Mouse (Mus musculus) cerebellum, adult 18-20 months (tissue): ENCODE results near the gene Tspan11.

Experiments used
- DNase-seq, 2 experiments: peaks; one replicate each; pipeline ENCODE4 v3.0.0; 2021

Tspan11 gene

GRCm38 (mm10) chr6:127887511-127888421 lies at the start of gene Tspan11:
TSS of gene Tspan11 (plus strand) at chr6:127887589.
- peak in 1 of 2 experiments; percentile 7 for DNase-seq

GRCm38 (mm10) chr6:127837910-127838309 lies 49.5 kb upstream of the Tspan11 start:
- no peak for DNase-seq

- no peak for DNase-seq
Measured at GRCm38 (mm10) chr6:127839538-127839937, 47.9 kb upstream of the Tspan11 start.

GRCm38 (mm10) chr6:127840171-127840570 lies 47.2 kb upstream of the Tspan11 start:
- no peak for DNase-seq

GRCm38 (mm10) chr6:127841326-127841725 lies 46.1 kb upstream of the Tspan11 start:
- no peak for DNase-seq

- DNase-seq, result no peak
Measured at GRCm38 (mm10) chr6:127846521-127846920, 40.9 kb upstream of the Tspan11 start.

GRCm38 (mm10) chr6:127849496-127849895 lies 37.9 kb upstream of the Tspan11 start:
- no peak for DNase-seq

GRCm38 (mm10) chr6:127851611-127852010 lies 35.8 kb upstream of the Tspan11 start:
- DNase-seq, result no peak

GRCm38 (mm10) chr6:127853241-127853640 lies 34.1 kb upstream of the Tspan11 start:
- DNase-seq, result no peak

GRCm38 (mm10) chr6:127853771-127854687 lies 33.4 kb upstream of the Tspan11 start:
- peak in 1 of 2 experiments; percentile 10 for DNase-seq

- no peak for DNase-seq
Measured at GRCm38 (mm10) chr6:127854688-127855013, 32.7 kb upstream of the Tspan11 start.

GRCm38 (mm10) chr6:127855711-127856295 lies 31.6 kb upstream of the Tspan11 start:
- no peak for DNase-seq

- no peak for DNase-seq
Measured at GRCm38 (mm10) chr6:127861951-127862350, 25.4 kb upstream of the Tspan11 start.

GRCm38 (mm10) chr6:127865391-127865790 lies 22.0 kb upstream of the Tspan11 start:
- no peak for DNase-seq

- no peak for DNase-seq
Measured at GRCm38 (mm10) chr6:127868546-127868945, 18.8 kb upstream of the Tspan11 start.

GRCm38 (mm10) chr6:127869121-127869520 lies 18.3 kb upstream of the Tspan11 start:
- DNase-seq, result no peak

GRCm38 (mm10) chr6:127870345-127871324 lies 16.8 kb upstream of the Tspan11 start:
- no peak for DNase-seq

- DNase-seq, result no peak
Measured at GRCm38 (mm10) chr6:127871436-127871835, 16.0 kb upstream of the Tspan11 start.

- DNase-seq, result no peak
Measured at GRCm38 (mm10) chr6:127872581-127872980, 14.8 kb upstream of the Tspan11 start.

GRCm38 (mm10) chr6:127875883-127876282 lies 11.5 kb upstream of the Tspan11 start:
- no peak for DNase-seq

GRCm38 (mm10) chr6:127876436-127876835 lies 11.0 kb upstream of the Tspan11 start:
- DNase-seq, result no peak

GRCm38 (mm10) chr6:127877026-127877425 lies 10.4 kb upstream of the Tspan11 start:
- DNase-seq, result no peak
